Mouse (Mus musculus) lung, postnatal 0 days (tissue): ENCODE measurements around the gene Mettl8. TPM values are rescaled to one million over a fixed set of nuclear protein-coding genes. Genes with fewer than 3 reads are reported as not detected.

ENCODE experiments used
- ATAC-seq: fragments of 200-750 bp; cut with Nextera tagmentation; 2 replicates; pipeline ENCODE4 v1.8.0; 2017; ENCODE audit warnings: moderate library complexity
- DNase-seq: peaks from one replicate; pipeline ENCODE4 v3.0.0-alpha.2; 2016; ENCODE audit warnings: low spot score
- H3K27ac ChIP-seq: fragments of 300-500 bp; sonication (generic); 2 replicates; pipeline ENCODE4 v1.5.1; 2014; ENCODE audit warnings: antibody characterized with exemption, mild to moderate bottlenecking, low read length, mixed read lengths
- H3K27me3 ChIP-seq: fragments of 300-500 bp; sonication (generic); replicated peaks from 2 replicates; pipeline ENCODE4 v1.6.1; 2014; ENCODE audit warnings: low read length, mixed read lengths; ENCODE audit not compliant: insufficient read depth
- H3K36me3 ChIP-seq: fragments of 300-500 bp; sonication (generic); 2 replicates; pipeline ENCODE4 v1.6.1; 2014; ENCODE audit warnings: low read length, mixed read lengths; ENCODE audit not compliant: insufficient read depth
- H3K4me1 ChIP-seq: fragments of 300-500 bp; sonication (generic); 2 replicates; pipeline ENCODE4 v1.6.1; 2014; ENCODE audit warnings: antibody characterized with exemption, low read depth, low read length, mixed read lengths; ENCODE audit not compliant: insufficient read depth
- H3K4me2 ChIP-seq: fragments of 300-500 bp; sonication (generic); replicated peaks from 2 replicates; pipeline ENCODE4 v1.6.1; 2014; ENCODE audit warnings: low read depth, mild to moderate bottlenecking, low read length, moderate library complexity, mixed read lengths
- H3K4me3 ChIP-seq: fragments of 300-500 bp; sonication (generic); 2 replicates; pipeline ENCODE4 v1.5.1; 2014; ENCODE audit warnings: low read depth, low read length
- H3K9ac ChIP-seq: fragments of 300-500 bp; sonication (generic); replicated peaks from 2 replicates; pipeline ENCODE4 v1.6.1; 2014; ENCODE audit warnings: low read depth, mild to moderate bottlenecking
- H3K9me3 ChIP-seq: fragments of 300-500 bp; sonication (generic); 2 replicates; pipeline ENCODE4 v1.6.1; 2016; ENCODE audit warnings: low read length, mixed read lengths
- CTCF ChIP-seq: IDR thresholded peaks from 2 replicates; pipeline ENCODE4 v1.5.1; 2016; ENCODE audit warnings: antibody characterized with exemption, mild to moderate bottlenecking
- EP300 ChIP-seq: IDR thresholded peaks from 2 replicates; pipeline ENCODE4 v1.6.1; 2016; ENCODE audit warnings: antibody characterized with exemption, mild to moderate bottlenecking, control low read depth
- WGBS: fragments of 180-500 bp; shearing (Covaris S2); extraction: QIAGEN DNeasy Blood & Tissue Kit; methylation state at CpG from one replicate; pipeline ENCODE4 v1.1.7; 2014; 5-methylcytosine and 5-hydroxymethylcytosine counted together
- polyA plus RNA-seq: library from polyadenylated mRNA; unstranded; fragments of >200 nt; fragmentation: Nextera tagmentation; extraction: Ambion mirVana; gene quantifications from 2 replicates; pipeline ENCODE4 v1.2.1, GENCODE M21; 2015

Mettl8 gene
- polyA plus RNA-seq, 1 experiment from 2014 or later = 8.6 TPM

- no peak overlapping the region for H3K27ac ChIP-seq
- no peak for ATAC-seq
- TF ChIP-seq CTCF (no peak), EP300 (no peak)
- no peaks in the 10 kb centered on the region for H3K27me3 ChIP-seq
- no peak overlapping the region for H3K4me3 ChIP-seq
- 93% methylated on average over 2 of the region's 2 CpGs for WGBS
- no peaks in the 10 kb centered on the region for H3K36me3 ChIP-seq
- DNase-seq = no peak
- H3K9me3 ChIP-seq = no peaks in the 10 kb centered on the region
- H3K9ac ChIP-seq = no peak overlapping the region
- H3K4me2 ChIP-seq = no peak overlapping the region
- H3K4me1 ChIP-seq = no peaks in the 10 kb centered on the region
Observed at GRCm38 (mm10) chr2:70964809-70965208, 90.6 kb downstream of the Mettl8 start.

- Histone ChIP-seq H3K9me3 (no peaks in the 10 kb centered on the region), H3K4me3 (no peak overlapping the region), H3K9ac (no peak overlapping the region), H3K4me2 (no peak overlapping the region), H3K36me3 (no peaks in the 10 kb centered on the region), H3K4me1 (no peaks in the 10 kb centered on the region), H3K27me3 (no peaks in the 10 kb centered on the region), H3K27ac (no peak overlapping the region)
- ATAC-seq (no peak), DNase-seq (no peak)
- WGBS = 92% methylated on average over 1 of the region's 1 CpGs
- no peak for TF ChIP-seq EP300
- no peak for TF ChIP-seq CTCF
Observed at GRCm38 (mm10) chr2:70962921-70963320, 92.5 kb downstream of the Mettl8 start.

GRCm38 (mm10) chr2:70961086-70961941 lies 94.1 kb downstream of the Mettl8 start:
- TF ChIP-seq CTCF = no peak
- no peak for TF ChIP-seq EP300

GRCm38 (mm10) chr2:70960090-70960489 lies 95.3 kb downstream of the Mettl8 start:
- DNase-seq (no peak), ATAC-seq (no peak)
- TF ChIP-seq EP300 = no peak
- no peak for TF ChIP-seq CTCF
- Histone ChIP-seq H3K4me1 (no peaks in the 10 kb centered on the region), H3K27me3 (no peaks in the 10 kb centered on the region), H3K9ac (no peak overlapping the region), H3K9me3 (no peaks in the 10 kb centered on the region), H3K4me2 (no peak overlapping the region), H3K36me3 (no peaks in the 10 kb centered on the region), H3K4me3 (no peak overlapping the region), H3K27ac (no peak overlapping the region)
- WGBS = 67% methylated on average over 6 of the region's 6 CpGs

More at GRCm38 (mm10) chr2:70961086-70961941, 94.1 kb downstream of the Mettl8 start:
- no peak for DNase-seq
- no peak for ATAC-seq
- WGBS = 71% methylated on average over 6 of the region's 6 CpGs
- H3K27me3 ChIP-seq = no peaks in the 10 kb centered on the region
- H3K4me1 ChIP-seq = no peaks in the 10 kb centered on the region
- H3K4me3 ChIP-seq = no peak overlapping the region
- no peaks in the 10 kb centered on the region for H3K9me3 ChIP-seq
- no peak overlapping the region for H3K27ac ChIP-seq
- no peak overlapping the region for H3K4me2 ChIP-seq
- no peak overlapping the region for H3K9ac ChIP-seq
- H3K36me3 ChIP-seq = no peaks in the 10 kb centered on the region

- ATAC-seq (no peak), DNase-seq (no peak)
- 67% methylated on average over 7 of the region's 7 CpGs for WGBS
- Histone ChIP-seq H3K4me3 (no peak overlapping the region), H3K9me3 (no peaks in the 10 kb centered on the region), H3K27ac (no peak overlapping the region), H3K4me2 (no peak overlapping the region), H3K36me3 (no peaks in the 10 kb centered on the region), H3K9ac (no peak overlapping the region), H3K4me1 (no peaks in the 10 kb centered on the region), H3K27me3 (no peaks in the 10 kb centered on the region)
- TF ChIP-seq EP300 = no peak
- no peak for TF ChIP-seq CTCF
Observed at GRCm38 (mm10) chr2:70959337-70959736, 96.0 kb downstream of the Mettl8 start.

GRCm38 (mm10) chr2:70958536-70958935 lies 96.8 kb downstream of the Mettl8 start:
- Histone ChIP-seq H3K27ac (no peak overlapping the region), H3K36me3 (no peaks in the 10 kb centered on the region), H3K4me2 (no peak overlapping the region), H3K27me3 (no peaks in the 10 kb centered on the region), H3K9ac (no peak overlapping the region), H3K4me3 (no peak overlapping the region), H3K4me1 (no peaks in the 10 kb centered on the region), H3K9me3 (no peaks in the 10 kb centered on the region)
- ATAC-seq = no peak
- WGBS = 68% methylated on average over 6 of the region's 7 CpGs
- no peak for DNase-seq
- no peak for TF ChIP-seq EP300
- no peak for TF ChIP-seq CTCF
